Mouse (Mus musculus) 3T3-L1 (cell line): ENCODE measurements around the gene Fam167b.
"Not testable (repeated sequence)": the region's sequence is repeated elsewhere in the genome, so short reads cannot be mapped to it uniquely, and the experiment has no call there.

Experiments
- DNase-seq: peaks from one replicate; pipeline ENCODE4 v3.0.0-alpha.2; 2015; ENCODE audit warnings: low read depth, low spot score

The Fam167b gene

DNA sequence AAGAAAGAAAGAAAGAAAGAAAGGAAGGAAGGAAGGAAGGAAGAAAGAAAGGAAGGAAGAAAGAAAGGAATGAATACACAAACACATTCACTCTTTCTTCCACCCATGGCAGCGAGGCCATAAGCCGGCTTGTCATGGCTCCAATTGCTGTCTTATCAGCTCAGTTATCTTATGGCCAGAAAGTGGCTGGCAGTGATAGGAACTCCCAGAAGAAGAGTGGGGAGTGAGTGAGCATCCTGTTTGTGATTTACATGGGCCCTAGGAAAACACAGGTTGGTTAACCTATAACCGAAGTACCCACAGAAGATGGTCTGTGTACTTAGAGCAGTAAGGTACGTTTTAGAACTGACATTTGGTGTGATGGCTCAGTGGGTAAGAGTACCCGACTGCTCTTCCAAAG is 17.2 kb downstream of the Fam167b start:
- no peak for DNase-seq

DNA sequence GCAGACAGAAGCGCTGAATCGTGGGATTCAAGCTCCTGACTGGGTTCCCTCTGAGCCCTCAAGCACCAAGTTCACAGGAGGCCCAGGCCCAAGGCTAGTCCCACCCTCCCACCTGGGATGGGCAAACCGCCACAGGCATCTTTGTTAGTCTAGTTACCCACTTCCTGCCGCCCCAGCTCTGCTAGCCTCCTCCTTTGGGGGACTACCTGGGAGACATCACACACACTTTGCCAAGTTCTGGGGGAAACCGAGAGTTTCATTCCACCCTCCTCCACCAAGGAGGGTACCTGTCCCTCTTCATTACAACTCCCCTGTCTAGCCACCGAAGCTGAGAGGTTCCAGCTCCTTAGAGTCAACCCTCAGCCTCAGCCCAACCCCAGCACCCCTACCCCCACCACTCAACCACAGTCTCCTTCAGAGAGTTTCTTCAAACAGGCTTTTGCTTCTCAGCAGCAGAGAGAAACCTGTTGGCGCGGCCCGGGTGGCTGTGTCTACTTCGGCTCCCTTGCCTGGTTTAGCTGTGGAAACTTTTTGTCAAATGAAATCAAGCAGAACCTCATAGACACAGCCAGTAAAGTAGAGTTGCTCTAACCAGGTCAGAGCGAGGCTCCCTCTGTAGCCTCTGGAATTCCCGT is 19.9 kb downstream of the Fam167b start:
- no peak for DNase-seq

DNA sequence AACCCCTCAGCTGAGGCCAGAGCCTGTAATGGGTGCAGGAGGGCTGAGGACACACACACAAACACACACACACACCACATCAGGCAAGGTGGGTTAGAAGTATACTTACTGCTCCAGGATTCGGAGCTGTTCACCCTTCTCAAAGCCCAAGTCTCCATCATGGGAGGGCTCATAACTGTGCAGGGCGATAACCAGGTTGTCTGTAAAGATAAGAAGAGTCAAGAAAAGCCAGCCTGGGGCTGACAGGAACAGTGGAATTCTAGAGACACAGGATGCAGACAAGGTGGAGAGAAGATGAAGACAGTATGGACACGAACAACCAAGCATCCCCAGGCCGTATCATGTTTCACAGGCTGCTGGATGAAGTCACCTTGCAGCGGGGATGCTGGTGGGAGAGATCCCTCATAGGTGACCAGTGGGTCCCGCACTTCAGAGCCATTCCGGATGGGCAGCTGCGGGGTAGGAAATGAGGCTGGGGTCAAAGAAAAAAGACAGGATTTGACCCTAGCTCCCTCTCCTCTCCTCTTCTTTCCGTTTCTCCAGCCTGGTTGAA is 21.0 kb downstream of the Fam167b start:
- DNase-seq = peak; percentile 4

DNA sequence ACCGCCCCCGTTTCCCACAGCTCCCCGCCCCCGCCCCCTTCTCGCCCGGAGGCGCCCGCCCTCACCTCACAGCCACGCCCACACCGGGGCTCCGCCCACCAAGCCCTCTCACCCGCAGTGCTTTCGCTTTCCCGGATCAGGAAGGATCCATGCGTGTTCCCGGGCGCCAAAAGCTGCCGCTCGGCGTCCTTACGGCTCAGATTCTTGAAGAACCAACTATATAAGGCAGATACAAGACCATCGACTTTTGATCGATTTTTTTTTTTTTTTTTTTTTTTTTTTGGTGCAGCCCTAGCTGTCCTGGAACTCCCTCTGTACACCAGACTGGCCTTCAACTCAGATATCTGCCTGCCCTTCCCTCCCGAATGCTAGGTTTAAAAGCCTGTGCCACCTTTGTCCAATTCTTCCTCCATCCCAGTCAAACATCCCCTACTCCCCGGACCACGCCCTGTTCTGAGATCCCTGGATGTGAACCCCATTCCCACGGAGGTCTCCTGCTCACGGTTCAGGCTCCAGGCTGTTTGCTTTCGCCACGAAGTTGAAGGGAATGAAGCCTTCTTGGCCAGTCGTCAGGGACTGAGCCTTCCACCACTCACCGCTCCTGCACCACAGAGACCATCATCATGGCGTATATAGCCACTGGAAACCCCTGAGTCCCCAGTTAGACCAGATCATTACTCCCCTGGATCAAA is 21.7 kb downstream of the Fam167b start:
- DNase-seq = peak; percentile 83

DNA sequence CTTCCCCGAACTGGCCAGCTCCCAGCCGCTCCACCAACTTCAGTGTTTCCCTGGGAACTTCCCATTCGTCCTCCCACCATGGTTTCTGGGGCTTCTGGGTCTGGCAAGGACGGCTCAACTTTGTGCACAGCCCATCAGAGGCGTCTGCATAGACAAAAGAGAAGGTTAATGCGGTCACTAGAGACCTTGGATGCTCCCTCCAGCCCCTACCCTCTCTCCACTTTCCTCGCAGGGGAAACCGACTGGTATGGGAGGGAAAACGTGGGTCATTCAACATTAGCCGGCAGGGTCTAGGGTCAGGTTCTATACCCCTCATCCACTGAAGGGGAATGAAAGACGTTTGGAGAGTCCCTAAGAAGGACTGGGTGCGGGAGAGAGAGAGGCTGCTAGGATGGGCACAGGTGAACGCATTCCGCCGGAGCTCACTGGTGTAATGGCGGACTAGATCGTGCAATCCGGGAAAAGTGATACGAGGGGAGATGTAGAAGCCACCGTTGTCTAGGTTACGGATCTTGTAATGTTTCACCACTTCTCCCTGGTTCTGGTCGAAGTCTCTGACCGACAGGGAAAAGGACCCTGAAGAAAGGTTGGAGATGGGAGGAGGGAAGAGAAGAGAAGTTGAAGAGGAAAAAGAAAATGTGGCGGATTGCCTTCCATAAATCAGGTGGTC is 22.4 kb downstream of the Fam167b start:
- no peak for DNase-seq

DNA sequence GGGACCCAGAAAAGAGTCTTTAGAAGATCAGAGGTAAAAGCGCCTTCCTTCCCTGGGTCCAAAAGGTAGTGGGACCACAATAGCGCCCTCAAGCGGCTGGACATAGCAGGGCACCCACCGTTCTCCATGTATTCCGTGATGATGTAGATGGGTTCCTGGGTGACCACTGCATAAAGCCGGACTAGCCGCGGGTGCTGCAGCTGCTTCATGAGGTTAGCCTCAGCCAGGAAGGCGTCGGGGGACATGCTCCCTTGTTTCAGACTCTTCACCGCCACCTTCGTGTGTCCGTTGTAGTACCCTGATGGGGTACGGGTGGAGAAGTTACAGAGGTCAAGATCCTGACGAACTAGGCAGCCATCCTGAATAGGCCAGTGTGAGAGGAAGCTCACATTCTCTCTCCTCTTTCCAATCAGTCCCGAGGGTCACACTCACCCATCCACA is 22.9 kb downstream of the Fam167b start:
- DNase-seq = peak; percentile 19

DNA sequence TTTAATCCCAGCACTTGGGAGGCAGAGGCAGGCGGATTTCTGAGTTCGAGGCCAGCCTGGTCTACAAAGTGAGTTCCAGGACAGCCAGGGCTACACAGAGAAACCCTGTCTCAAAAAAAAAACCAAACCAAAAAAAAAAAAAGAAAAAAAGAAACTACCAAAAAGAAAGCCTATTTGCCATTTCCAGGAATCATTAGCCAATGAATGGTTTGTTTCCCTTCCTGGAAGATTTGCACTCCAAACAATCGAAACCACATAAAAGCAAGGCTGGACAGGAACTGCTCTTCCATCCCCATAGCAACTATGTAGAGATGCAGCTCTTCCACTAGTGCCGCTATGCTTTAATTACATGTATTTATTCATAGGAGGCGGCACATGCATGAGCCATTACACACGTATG is 23.8 kb downstream of the Fam167b start:
- DNase-seq = not testable (repeated sequence)

DNA sequence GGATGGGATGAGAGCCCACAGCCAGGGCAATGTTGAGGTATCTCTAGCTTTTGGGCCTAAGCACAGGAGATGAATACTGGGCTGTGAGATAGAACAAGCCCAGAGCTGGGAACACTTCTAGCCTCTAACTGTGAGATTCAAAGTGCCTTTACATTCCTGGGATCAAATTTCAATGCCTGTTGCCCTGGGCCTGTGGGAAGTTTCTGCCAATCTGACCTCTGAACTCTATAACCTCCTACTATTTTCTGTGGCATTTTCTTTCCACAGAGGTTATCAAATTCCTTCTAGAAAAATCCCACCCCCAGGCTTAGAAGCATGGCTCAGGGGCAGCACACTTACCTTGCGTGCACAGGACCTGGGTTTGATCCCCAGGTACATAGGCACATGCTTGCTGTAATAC is 28.1 kb downstream of the Fam167b start:
- peak; percentile 6 for DNase-seq

DNA sequence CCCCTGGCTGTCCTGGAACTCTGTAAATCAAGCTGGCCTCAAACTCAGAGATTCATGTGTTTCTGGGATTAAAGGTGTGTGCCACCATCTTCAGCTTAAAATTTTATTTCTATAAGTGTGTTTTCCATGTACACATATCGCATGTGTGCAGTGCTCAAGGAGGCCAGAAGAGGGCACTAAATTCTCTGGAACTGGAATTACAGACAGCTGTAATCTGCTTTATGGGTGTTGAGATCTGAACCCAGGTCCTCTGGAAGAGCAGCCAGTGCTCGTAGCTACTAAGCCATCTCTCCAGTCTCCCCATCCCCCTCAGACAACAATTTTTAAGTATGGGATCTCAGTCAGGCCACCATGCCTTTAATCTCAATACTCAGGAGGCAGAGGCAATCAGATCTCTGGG is 29.0 kb downstream of the Fam167b start:
- peak; percentile 38 for DNase-seq

DNA sequence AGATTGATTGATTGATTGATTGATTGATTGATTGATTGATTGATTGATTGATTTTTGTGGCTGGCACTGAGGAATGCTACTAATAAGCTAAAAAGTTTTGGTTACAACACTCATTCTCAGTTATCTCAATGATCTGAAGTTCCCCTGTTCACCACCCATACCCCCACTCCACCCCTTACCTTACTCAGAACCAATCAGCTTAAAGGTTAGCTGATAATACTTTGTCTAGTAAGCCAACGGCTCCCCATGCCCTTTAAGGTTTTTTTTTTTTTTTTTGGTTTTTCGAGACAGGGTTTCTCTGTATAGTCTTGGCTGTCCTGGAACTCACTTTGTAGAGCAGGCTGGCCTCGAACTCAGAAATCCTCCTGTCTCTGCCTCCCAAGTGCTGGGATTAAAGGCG is 30.7 kb downstream of the Fam167b start:
- not testable (repeated sequence) for DNase-seq

DNA sequence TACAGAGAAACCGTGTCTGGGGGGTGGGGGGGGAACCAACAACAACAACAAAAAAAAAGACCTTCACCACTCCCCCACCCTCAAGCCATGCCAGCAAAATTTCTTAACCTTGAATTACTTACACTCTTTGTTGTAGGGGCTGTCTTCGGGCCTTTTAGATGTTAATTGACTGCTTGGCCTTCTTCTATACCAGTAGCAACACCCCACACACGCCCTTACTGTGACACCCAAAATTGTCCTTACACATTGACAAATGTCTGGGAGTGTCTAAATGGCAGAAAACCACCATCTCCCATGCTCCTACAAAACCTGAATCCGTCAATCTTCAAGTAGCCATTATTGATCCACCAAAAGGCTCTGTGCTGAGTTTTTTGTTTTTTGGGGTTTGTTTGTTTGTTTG is 34.2 kb downstream of the Fam167b start:
- DNase-seq = no peak

DNA sequence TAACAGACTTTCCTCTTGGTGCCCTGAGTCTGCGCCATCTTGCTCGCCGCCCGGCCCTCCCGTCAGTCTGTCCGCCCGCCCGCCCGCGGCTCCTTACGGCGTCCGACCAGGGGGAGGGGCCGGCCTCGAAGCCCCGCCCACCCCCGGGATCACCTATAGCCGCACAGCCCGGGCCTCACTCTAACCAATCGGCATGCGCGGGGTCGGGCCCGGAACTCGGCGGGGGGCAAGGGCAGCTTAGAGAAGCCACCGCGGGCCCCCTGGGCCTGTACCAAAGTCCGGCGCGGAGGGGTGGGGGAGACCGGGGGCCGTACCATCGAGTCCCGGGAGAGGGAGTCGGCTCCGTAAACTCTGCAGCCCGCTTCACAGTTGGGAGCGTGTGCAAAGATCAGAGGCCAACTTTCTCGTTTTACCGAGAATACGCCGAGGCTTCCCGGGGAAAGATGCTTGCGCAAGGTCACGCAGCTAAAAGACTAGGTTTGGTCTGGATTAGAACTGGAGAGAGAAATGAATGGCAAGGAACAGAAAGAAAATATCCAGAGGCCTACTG is 35.7 kb downstream of the Fam167b start, which contains the start of gene Hdac1:
TSS of gene Hdac1 (minus strand) at position 122 of the 550 bp plus-strand sequence.
- peak; percentile 95 for DNase-seq

DNA sequence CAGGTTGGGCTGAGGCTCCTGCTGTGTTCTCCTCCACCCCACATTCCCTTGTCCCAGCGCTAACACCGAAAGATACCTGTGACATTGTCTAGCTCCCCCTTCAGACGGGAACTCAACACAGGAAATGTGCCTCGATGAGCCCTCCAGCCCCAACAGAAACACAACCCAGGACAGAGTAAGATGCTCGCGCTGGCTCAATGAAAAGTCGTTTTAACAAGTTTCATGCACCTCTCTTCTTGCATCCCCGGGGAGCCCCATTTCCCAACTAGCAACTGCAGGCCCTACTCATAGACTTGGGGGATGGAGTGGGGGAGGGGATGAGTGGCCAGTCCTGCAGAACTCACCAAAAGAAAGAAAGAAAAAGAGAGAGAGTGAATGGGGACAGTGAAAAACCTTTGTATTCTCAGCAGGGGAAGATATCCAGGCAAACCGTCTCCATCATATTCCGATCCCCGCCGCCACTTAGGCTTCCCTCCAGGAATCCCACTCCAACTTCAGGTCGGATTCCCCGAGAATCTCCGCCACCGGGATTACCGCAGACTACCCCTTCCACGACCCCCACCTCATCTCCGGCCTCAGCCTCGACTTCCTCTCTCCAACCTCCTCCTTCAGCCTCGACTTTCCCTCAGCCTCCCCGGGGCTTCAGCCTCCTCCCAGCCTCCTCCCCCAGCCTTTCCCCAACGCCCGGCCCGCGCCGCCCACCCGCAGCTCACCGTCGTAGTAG is 36.3 kb downstream of the Fam167b start:
- DNase-seq = peak; percentile 58

DNA sequence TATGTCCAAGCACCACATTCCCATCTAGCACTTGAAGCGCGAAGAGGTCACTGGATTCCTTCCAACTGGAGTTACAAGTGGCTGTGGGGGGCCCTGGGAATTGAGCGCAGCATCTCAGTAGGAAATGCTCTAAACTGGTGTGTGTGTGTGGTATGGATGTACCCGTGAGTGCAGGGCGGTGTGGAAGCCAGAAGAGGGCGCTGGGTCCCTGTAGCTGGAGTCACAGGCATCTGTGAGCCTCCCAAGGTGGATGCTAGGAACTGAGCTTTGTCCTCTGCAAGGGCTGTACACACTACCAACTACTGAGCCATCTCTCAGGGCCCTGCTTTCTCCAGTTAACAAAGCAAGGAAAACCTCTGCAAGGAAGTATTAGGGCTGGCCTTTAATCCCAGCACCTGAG is 38.3 kb downstream of the Fam167b start:
- DNase-seq = peak; percentile 36

DNA sequence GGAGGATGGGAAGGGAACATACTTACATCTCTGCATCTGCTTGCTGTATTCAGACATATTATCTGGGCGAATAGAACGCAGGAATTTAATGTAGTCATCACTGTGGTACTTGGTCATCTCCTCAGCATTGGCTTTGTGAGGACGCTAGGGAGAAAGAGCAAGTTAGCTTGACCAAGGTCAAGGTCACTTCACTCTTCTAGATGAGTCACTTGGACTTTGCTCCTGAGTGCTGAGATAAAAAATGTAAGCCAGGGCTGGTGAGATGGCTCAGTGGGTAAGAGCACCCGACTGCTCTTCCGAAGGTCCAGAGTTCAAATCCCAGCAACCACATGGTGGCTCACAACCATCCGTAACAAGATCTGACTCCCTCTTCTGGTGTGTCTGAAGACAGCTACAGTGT is 49.4 kb downstream of the Fam167b start:
- not testable (repeated sequence) for DNase-seq
